In genomic region chr9:14379769-14380385, GRCm38 (mm10) we compare ENCODE assay signal across 8 mouse cellular contexts. TPM values are rescaled to one million over a fixed set of nuclear protein-coding genes. Genes with fewer than 3 reads are reported as not detected.
A peak's percentile ranks its signal among the peaks of the same experiment; 100 is the strongest.
DNase-seq lines count a peak whose midpoint lies in the region; ATAC-seq and TF ChIP-seq lines count a peak whose summit lies in the region.

No protein-coding gene starts in this region.

- peak overlapping the region; percentile 84 for H3K4me3 ChIP-seq in heart, adult 2 months
- H3K4me3 ChIP-seq in CH12.LX (replicated peaks in 1 of 3; ENCODE audit: low read depth in 2 of 3, low read length in 2 of 3, poor library complexity in 1 of 3): peak overlapping the region; percentile 49 to 63 (median 61)
- peak overlapping the region; percentile 77 for H3K4me3 ChIP-seq in forebrain, embryonic 13.5 days
- H3K4me3 ChIP-seq in liver, embryonic 12.5 days: peak overlapping the region; percentile 82

- peak overlapping the region; percentile 89 for H3K27ac ChIP-seq in heart, adult 2 months
- no peak overlapping the region for H3K27ac ChIP-seq in CH12.LX (ENCODE audit: insufficient read depth, low read depth)
- no peak overlapping the region for H3K27ac ChIP-seq in forebrain, embryonic 13.5 days
- H3K27ac ChIP-seq in liver, embryonic 12.5 days: peak overlapping the region; percentile 89

- in situ Hi-C loops in CH12.LX (cut with MboI; ENCODE audit: low pct_ligation_motif_present, low pct_unique_long_range_greater_than_20kb, low sequenced_read_pairs): no loop called here

- TF ChIP-seq CTCF in heart, adult 2 months (IDR thresholded peaks at IDR 0.05): no peak
- TF ChIP-seq CTCF in CH12.LX (conservative IDR thresholded peaks at IDR 0.05 in 1 of 2, IDR thresholded peaks at IDR 0.05 in 1 of 2; ENCODE audit: low read depth in 2 of 2, low read length in 2 of 2): no peak

- no peak for TF ChIP-seq RAD21 in CH12.LX (IDR thresholded peaks at IDR 0.05; ENCODE audit: low read depth, low read length)

- 45% methylated on average over 8 of the region's 8 CpGs for WGBS in heart, adult 2 months
- 26% methylated on average over 8 of the region's 8 CpGs for WGBS in forebrain, embryonic 13.5 days
- 27% methylated on average over 8 of the region's 8 CpGs for WGBS in liver, embryonic 12.5 days (ENCODE audit: insufficient replicate concordance)

- ATAC-seq in forebrain, embryonic 13.5 days: no peak
- ATAC-seq in liver, embryonic 12.5 days: no peak

- TF ChIP-seq POLR2A in heart, adult 2 months (IDR thresholded peaks at IDR 0.05; ENCODE audit: insufficient read depth, low read depth, low read length): no peak
- no peak for TF ChIP-seq POLR2A in CH12.LX (IDR thresholded peaks at IDR 0.05; ENCODE audit: low read depth, low read length)

- H3K9ac ChIP-seq in heart, adult 2 months (ENCODE audit: low read depth, low read length): peak overlapping the region; percentile 84
- H3K9ac ChIP-seq in CH12.LX (ENCODE audit: insufficient read depth, low read depth): peak overlapping the region; percentile 58; the same call in 1 of the 2 replicates
- H3K9ac ChIP-seq in forebrain, embryonic 13.5 days: peak overlapping the region; percentile 78
- peak overlapping the region; percentile 93 for H3K9ac ChIP-seq in liver, embryonic 12.5 days

- no peak for DNase-seq in heart, adult 2 months
- no peak for DNase-seq in heart, postnatal 25 days (ENCODE audit: low spot score)
- DNase-seq in CH12.LX (ENCODE audit: extremely low read depth): no peak
- no peak for DNase-seq in thymus, postnatal 4 days
- DNase-seq in embryo, embryonic 11 days: no peak
- no peak for DNase-seq in T-cell, adult 2 months (ENCODE audit: low spot score)

- H3K4me2 ChIP-seq in CH12.LX (ENCODE audit: insufficient read depth, low read depth, poor library complexity, severe bottlenecking): peak overlapping the region; percentile 44
- peak overlapping the region; percentile 79 for H3K4me2 ChIP-seq in forebrain, embryonic 13.5 days
- H3K4me2 ChIP-seq in liver, embryonic 12.5 days: peak overlapping the region; percentile 91

- no peaks in the 10 kb centered on the region for H3K9me3 ChIP-seq in CH12.LX (replicated peaks; ENCODE audit: low read length)
- H3K9me3 ChIP-seq in forebrain, embryonic 13.5 days (replicated peaks): no peaks in the 10 kb centered on the region
- no peaks in the 10 kb centered on the region for H3K9me3 ChIP-seq in liver, embryonic 12.5 days (replicated peaks)

- intact Hi-C loops in heart, adult 2 months (cut with DNase I): loop anchor here (5.0 kb wide), 2 partner anchors 103 to 117 kb away; partner anchors contain the start of gene Sesn3
- intact Hi-C loops in heart, postnatal 25 days (cut with DNase I): loop anchor here (5.0 kb wide), 1 partner anchor 122 kb away; the partner anchor contains the start of genes Cwc15 and Kdm4d

- dilution Hi-C loops in CH12.LX (cut with MboI; ENCODE audit: extremely low pct_ligation_motif_present, extremely low pct_unique_long_range_greater_than_20kb, low sequenced_read_pairs): no loop called here

- no peaks in the 10 kb centered on the region for H3K36me3 ChIP-seq in heart, adult 2 months (ENCODE audit: control insufficient read depth, insufficient read depth, low read length)
- no peaks in the 10 kb centered on the region for H3K36me3 ChIP-seq in CH12.LX (replicated peaks in 1 of 2; ENCODE audit: control insufficient read depth in 1 of 2, insufficient read depth in 1 of 2, low read length in 1 of 2)
- no peaks in the 10 kb centered on the region for H3K36me3 ChIP-seq in forebrain, embryonic 13.5 days (ENCODE audit: poor library complexity, severe bottlenecking)
- H3K36me3 ChIP-seq in liver, embryonic 12.5 days: peaks cover 35% of the 10 kb centered on the region

- no peaks in the 10 kb centered on the region for H3K4me1 ChIP-seq in heart, adult 2 months (ENCODE audit: control insufficient read depth, insufficient read depth, low read length)
- peaks cover 2 to 32% of the 10 kb centered on the region in 2 experiments; a peak in 3 of 4 replicates for H3K4me1 ChIP-seq in CH12.LX (ENCODE audit: control insufficient read depth in 1 of 2, insufficient read depth in 2 of 2)
- peaks cover 15% of the 10 kb centered on the region for H3K4me1 ChIP-seq in forebrain, embryonic 13.5 days
- peaks cover 79% of the 10 kb centered on the region for H3K4me1 ChIP-seq in liver, embryonic 12.5 days

- no peak for TF ChIP-seq EP300 in heart, adult 2 months (IDR thresholded peaks at IDR 0.05; ENCODE audit: insufficient read depth, low read depth, low read length)
- no peak for TF ChIP-seq EP300 in CH12.LX (IDR thresholded peaks at IDR 0.05; ENCODE audit: low read length)

- H3K27me3 ChIP-seq in heart, adult 2 months (ENCODE audit: control insufficient read depth, insufficient read depth, low read length): no peaks in the 10 kb centered on the region
- peaks cover 15% of the 10 kb centered on the region for H3K27me3 ChIP-seq in CH12.LX (replicated peaks)
- H3K27me3 ChIP-seq in forebrain, embryonic 13.5 days: peaks cover 13% of the 10 kb centered on the region
- H3K27me3 ChIP-seq in liver, embryonic 12.5 days (replicated peaks): peaks cover 14% of the 10 kb centered on the region

- no peaks in the 10 kb centered on the region for H3K79me2 ChIP-seq in heart, adult 2 months (replicated peaks; ENCODE audit: control insufficient read depth, insufficient read depth, low read length)
- no peaks in the 10 kb centered on the region for H3K79me2 ChIP-seq in CH12.LX (replicated peaks; ENCODE audit: control insufficient read depth, extremely low read depth, insufficient read depth, poor library complexity, severe bottlenecking)

TF ChIP-seq in CH12.LX, 34 proteins besides CTCF, POLR2A, EP300 and RAD21:
- TF ChIP-seq MYC (IDR thresholded peaks at IDR 0.05; ENCODE audit: low read depth, low read length) (no peak), GABPA (IDR thresholded peaks at IDR 0.05; ENCODE audit: insufficient replicate concordance, low read depth, low read length) (no peak), POLR2AphosphoS2 (IDR thresholded peaks at IDR 0.05; ENCODE audit: low read depth, low read length) (no peak), MXI1 (IDR thresholded peaks at IDR 0.05; ENCODE audit: low read depth, low read length) (no peak), ETS1 (conservative IDR thresholded peaks at IDR 0.05; ENCODE audit: low read depth, low read length) (no peak), SIN3A (IDR thresholded peaks at IDR 0.05; ENCODE audit: low read length) (no peak), MAZ (IDR thresholded peaks at IDR 0.05; ENCODE audit: low read depth, low read length) (no peak), HCFC1 (IDR thresholded peaks at IDR 0.05; ENCODE audit: low read depth, low read length) (no peak), RCOR1 (conservative IDR thresholded peaks at IDR 0.05; ENCODE audit: low read depth, low read length) (no peak), JUN (IDR thresholded peaks at IDR 0.05; ENCODE audit: insufficient read depth, low read depth, low read length) (no peak), ZMIZ1 (IDR thresholded peaks at IDR 0.05; ENCODE audit: low read depth, low read length) (no peak), USF1 (IDR thresholded peaks at IDR 0.05; ENCODE audit: low read depth, low read length) (no peak), KAT2A (IDR thresholded peaks at IDR 0.05; ENCODE audit: insufficient replicate concordance, low read length) (no peak), UBTF (IDR thresholded peaks at IDR 0.05; ENCODE audit: low read depth, low read length) (no peak), ZNF384 (IDR thresholded peaks at IDR 0.05; ENCODE audit: low read depth, low read length) (no peak)

RNA-seq across cellular contexts. Expression of gene Endod1, which starts 1.4 kb away (rescaled TPM):
- 1 to 10 TPM; 7.9 to 8.0 TPM for total RNA-seq in heart, adult 2 months (2021)
- polyA plus RNA-seq in heart, adult 2 months (2012; rRNA removed): 9.3 and 10.0 TPM in 2 replicates
- total RNA-seq in heart, postnatal 25 days (2021): 1 to 10 TPM; 7.6 to 8.5 TPM
- 1.6 and 1.7 TPM in 2 replicates for total RNA-seq in CH12.LX (2012; rRNA removed)
- 3.0 TPM in 2 replicates for total RNA-seq in CH12.LX (2014; rRNA removed)
- polyA plus RNA-seq in CH12.LX (2012; ENCODE audit: insufficient read length, low read depth): 4.1 and 4.6 TPM in 2 replicates
- polyA plus RNA-seq in forebrain, embryonic 13.5 days (2015; fragmentation: Nextera tagmentation; extraction: Ambion mirVana): 4.2 and 4.6 TPM in 2 replicates
- polyA plus RNA-seq in liver, embryonic 12.5 days (2016; fragmentation: Nextera tagmentation; extraction: Ambion mirVana): 36.8 and 40.3 TPM in 2 replicates

Comparison
In these comparisons a context has a peak if more than half of its experiments do, and no peak if none do; other contexts are left out.
1. H3K27ac ChIP-seq: peak in heart, adult 2 months (single experiment) and liver, embryonic 12.5 days (single experiment); none in CH12.LX (single experiment) and forebrain, embryonic 13.5 days (single experiment).
2. Peak in every context shown above with its lines, with median percentiles within 50 percentile points of each other: H3K4me3 ChIP-seq, H3K9ac ChIP-seq and H3K4me2 ChIP-seq.